Mouse (Mus musculus) hindbrain, embryonic 12.5 days (tissue): ENCODE results near the gene Gjc1. TPM values are rescaled to one million over a fixed set of nuclear protein-coding genes. Genes with fewer than 3 reads are reported as not detected.

Source experiments
- polyA plus RNA-seq: library from polyadenylated mRNA; unstranded; fragments of >200 nt; fragmentation: Nextera tagmentation; extraction: Ambion mirVana; gene quantifications from 2 replicates; pipeline ENCODE4 v1.2.1, GENCODE M21; 2016

The Gjc1 gene
- polyA plus RNA-seq, 1 experiment from 2014 or later = 81.3 TPM

Other genes with a start within 250 kb of the Gjc1 start
- gene Gm11627, start 240.2 kb downstream of the Gjc1 start, polyA plus RNA-seq = 4.3 and 4.8 TPM in 2 replicates
- 39.9 and 40.8 TPM in 2 replicates for gene Fzd2, start 215.3 kb downstream of the Gjc1 start, polyA plus RNA-seq
- gene Meioc, start 156.0 kb downstream of the Gjc1 start, polyA plus RNA-seq = 0.82 and 1.1 TPM in 2 replicates
- gene Ccdc43, start 121.9 kb downstream of the Gjc1 start, polyA plus RNA-seq = 44.0 and 48.0 TPM in 2 replicates
- 33.3 and 35.3 TPM in 2 replicates for gene Adam11, start 58.3 kb downstream of the Gjc1 start, polyA plus RNA-seq
- gene Higd1b, start 16.1 kb upstream of the Gjc1 start, polyA plus RNA-seq = not detected in 2 replicates
- 208 TPM in 2 replicates for gene Eftud2, start 61.3 kb upstream of the Gjc1 start, polyA plus RNA-seq
- 1.7 and 3.4 TPM in 2 replicates for gene Ccdc103, start 61.5 kb upstream of the Gjc1 start, polyA plus RNA-seq
- gene Fam187a, start 65.5 kb upstream of the Gjc1 start, polyA plus RNA-seq = not detected in 2 replicates
- 0.12 TPM in 1 of 2 replicates, not detected in the other for gene Gfap, start 81.2 kb upstream of the Gjc1 start, polyA plus RNA-seq
- 6.6 and 7.8 TPM in 2 replicates for gene Kif18b, start 105.4 kb upstream of the Gjc1 start, polyA plus RNA-seq
- 11.7 and 13.2 TPM in 2 replicates for gene C1ql1, start 127.0 kb upstream of the Gjc1 start, polyA plus RNA-seq
- 38.6 and 40.3 TPM in 2 replicates for gene Nmt1, start 208.5 kb upstream of the Gjc1 start, polyA plus RNA-seq
- 160 and 161 TPM in 2 replicates for gene Dcakd, start 208.6 kb upstream of the Gjc1 start, polyA plus RNA-seq